Mouse (Mus musculus) MEL (cell line): ENCODE data around the gene Bod1.

Source experiments
- CTCF ChIP-seq, 3 experiments: IDR thresholded peaks in 2 of 3; conservative IDR thresholded peaks in 1 of 3; 2 replicates each; pipeline ENCODE4 v1.5.1; 2011 to 2012; ENCODE audit warnings: low read length in 3 of 3, low read depth in 2 of 3, mild to moderate bottlenecking in 2 of 3, improper control_type of control experiment in 1 of 3, inconsistent platforms in 1 of 3, mixed read lengths in 1 of 3, moderate library complexity in 1 of 3; ENCODE audit not compliant: control insufficient read depth in 1 of 3, insufficient read depth in 1 of 3, poor library complexity in 1 of 3, severe bottlenecking in 1 of 3
- GABPA ChIP-seq: IDR thresholded peaks from 2 replicates; pipeline ENCODE4 v1.6.1; 2012; ENCODE audit warnings: low read depth, mild to moderate bottlenecking, inconsistent platforms, low read length, improper control_type of control experiment, moderate library complexity
- SIN3A ChIP-seq: IDR thresholded peaks from 2 replicates; pipeline ENCODE4 v1.6.1; 2012; ENCODE audit warnings: low read length, improper control_type of control experiment, inconsistent platforms
- ZC3H11A ChIP-seq: IDR thresholded peaks from 2 replicates; pipeline ENCODE4 v1.6.1; 2012; ENCODE audit warnings: low read depth, mild to moderate bottlenecking, inconsistent platforms, low read length, improper control_type of control experiment

DNA sequence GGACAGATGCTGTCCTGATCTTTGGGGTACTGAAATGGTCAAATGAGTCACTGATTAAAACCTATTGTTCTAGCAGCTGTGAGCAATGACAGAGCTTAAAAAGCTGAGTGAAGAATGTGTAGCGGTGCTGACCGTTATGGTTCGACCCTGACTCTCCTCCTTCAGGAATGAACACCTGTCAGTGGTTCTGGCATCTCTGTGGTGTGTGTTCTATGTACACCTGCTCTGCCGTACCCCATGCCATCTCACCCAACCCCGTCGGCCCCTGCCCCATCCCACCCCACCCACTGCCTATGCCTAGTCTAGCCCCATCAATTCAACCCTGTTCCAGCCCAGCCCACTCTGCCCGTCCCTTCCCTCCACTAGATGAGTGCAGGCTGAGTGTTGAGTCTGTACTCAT, 9.5 kb downstream of the Bod1 start:
- TF ChIP-seq ZC3H11A: no peak
- no peak for TF ChIP-seq GABPA
- TF ChIP-seq SIN3A: no peak
- no peak for TF ChIP-seq CTCF (IDR thresholded peaks at IDR 0.05 in 2 of 3, conservative IDR thresholded peaks at IDR 0.05 in 1 of 3; ENCODE audit: control insufficient read depth in 1 of 3, insufficient read depth in 1 of 3, low read depth in 2 of 3, low read length in 3 of 3, poor library complexity in 1 of 3, severe bottlenecking in 1 of 3)
